Mouse (Mus musculus): ENCODE measurements around the gene Nol10.
A peak's percentile ranks its signal among the peaks of the same experiment; 100 is the strongest.

The Nol10 gene

DNA sequence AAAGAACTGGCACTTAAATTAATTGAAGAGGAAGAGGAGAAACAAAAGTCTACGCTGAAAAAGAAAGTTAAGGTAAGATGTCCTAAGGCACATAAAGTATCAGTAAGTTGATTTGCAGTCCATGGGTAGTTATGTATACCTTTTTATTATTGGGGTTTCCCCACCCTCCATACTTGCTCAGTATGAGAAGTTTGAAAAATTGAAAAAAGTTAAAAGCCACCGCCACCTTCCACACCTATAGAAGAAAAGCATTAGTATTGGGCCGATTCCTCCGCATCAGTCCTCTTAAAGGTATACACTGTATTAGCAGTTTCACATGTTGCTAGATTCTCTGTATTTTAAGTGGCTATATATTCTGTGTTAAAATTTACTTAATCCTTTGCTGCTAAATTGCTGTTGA is 58.6 kb downstream of the Nol10 start:
- no peak for DNase-seq (ENCODE audit: low read depth, low spot score)

DNA sequence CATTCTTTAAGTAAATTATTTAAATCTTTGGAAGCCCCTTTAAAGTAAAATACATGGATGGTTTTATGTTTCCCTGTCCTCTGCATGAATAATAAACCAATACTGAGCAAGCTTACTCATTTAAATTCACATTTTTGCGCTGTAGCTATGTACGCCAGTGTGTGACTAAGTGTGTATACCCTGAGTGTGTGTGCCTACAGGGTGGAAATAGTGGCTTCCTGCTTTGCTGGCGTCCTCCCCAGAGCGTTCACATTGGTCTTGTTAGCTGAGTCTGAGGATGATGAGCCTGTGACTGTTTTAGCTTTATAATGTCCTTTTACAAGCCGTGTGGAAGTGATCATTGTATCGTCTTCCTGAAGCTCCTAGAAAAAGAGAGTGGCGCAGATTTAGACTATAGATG is 60.1 kb downstream of the Nol10 start:
- DNase-seq (ENCODE audit: low read depth, low spot score) = peak; percentile 26

GRCm38 (mm10) chr12:17411242-17411641 is 63.0 kb downstream of the Nol10 start:
- no peak for DNase-seq (ENCODE audit: low read depth, low spot score)

DNA sequence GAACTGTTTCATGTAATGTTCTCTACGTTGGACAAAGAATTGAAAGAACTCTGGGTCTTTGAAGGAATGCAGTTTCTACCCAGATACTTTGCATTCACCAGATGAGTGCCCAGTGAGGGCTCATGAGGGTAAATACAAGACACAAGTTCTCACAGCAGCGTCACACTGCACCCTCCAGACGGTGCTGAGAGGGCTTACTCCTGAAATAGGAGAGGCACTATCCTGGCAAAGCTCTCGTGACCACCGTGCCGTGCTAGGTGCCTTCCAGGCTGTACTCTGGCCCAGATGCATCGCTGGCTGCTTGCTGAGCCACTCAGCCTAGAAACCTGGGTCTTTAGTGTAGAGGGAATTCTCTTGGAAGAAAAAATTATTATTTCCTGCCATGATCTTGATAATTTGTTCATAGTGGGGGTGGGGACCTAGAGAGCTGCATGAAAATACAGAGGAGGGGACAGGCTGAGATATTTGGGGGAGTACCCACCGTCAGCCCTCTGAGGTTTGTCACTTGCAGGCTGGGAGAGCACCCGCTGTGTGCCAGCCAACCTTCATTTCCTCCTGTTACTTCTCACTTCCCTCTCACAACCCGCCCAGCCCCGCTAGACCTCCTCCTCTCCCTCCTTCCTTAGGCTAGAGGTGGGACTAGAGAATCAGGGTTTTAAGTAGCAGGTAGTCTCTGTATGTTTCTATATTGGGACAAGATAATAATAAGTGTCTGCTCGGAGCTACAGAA is 63.7 kb downstream of the Nol10 start:
- DNase-seq (ENCODE audit: low read depth, low spot score) = peak; percentile 35

DNA sequence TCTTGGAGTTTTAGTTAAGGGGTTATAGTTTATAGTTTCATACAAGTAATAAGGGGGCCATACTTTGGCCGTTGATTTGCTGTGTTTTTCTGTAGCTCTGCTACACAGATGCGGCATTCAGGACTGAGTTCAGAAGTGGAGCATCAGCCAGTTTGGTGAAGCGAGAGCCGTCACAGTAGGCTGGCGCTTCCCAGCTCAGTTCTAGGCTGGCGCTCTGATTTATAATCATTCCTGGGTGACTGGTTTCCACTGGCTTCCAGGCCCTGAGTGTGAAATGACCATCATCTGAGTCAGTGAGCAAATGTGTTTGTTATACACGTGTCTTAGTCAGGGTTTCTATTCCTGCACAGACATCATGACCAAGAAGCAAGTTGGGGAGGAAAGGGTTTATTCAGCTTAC is 66.5 kb downstream of the Nol10 start:
- DNase-seq (ENCODE audit: low read depth, low spot score) = no peak

DNA sequence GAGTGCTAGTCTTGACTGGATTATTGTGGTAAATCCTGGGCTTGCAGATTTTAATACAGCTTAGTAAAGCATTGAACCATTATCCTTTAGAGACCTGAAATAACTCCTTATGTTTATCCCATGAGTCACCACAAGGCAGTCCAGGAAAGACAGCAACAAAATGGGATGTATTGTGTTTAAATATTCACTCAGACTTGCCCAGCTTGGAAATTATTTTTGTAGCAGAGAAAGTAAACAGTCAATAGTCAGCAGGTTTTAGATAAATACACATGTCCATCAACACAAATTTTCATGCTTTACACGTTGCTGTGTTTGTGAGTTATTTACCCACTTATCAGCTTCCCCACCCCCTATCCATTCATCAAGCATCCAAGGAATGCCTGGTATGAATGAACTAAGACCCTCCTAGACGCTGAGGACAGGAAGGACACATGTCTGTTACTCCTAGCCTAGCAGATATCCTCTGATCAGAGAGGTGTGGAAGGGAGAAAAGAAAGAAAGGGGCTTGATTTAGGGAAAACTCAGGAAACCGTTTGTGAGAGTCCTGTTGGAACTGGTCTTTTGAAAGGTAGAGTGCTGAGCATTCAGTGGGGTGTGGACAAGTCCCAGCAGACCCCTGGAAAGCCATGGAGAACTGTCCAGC is 72.0 kb downstream of the Nol10 start:
- DNase-seq (ENCODE audit: low read depth, low spot score) = no peak

GRCm38 (mm10) chr12:17425254-17426169 is 77.3 kb downstream of the Nol10 start:
- DNase-seq (ENCODE audit: low read depth, low spot score) = no peak

DNA sequence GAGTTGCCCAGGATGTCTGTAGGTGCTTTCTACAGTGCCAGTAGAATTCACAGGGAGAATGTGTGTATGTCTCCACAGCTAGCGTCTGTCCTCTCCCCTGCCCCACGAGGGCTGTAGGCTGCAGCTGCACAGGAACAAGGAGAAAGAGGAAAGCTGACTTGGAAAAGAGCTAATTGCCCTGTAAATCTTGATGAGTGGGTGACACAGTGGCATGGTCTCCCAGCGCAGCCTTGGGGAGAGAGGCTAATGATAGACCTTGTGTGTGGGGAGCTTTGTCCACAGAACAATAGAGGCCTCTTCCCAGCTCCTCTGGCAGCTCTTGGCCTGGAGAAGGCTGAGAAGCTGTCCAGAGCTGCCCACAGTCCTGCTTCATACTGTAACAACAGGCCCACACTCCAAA is 78.5 kb downstream of the Nol10 start:
- DNase-seq (ENCODE audit: low read depth, low spot score) = no peak

DNA sequence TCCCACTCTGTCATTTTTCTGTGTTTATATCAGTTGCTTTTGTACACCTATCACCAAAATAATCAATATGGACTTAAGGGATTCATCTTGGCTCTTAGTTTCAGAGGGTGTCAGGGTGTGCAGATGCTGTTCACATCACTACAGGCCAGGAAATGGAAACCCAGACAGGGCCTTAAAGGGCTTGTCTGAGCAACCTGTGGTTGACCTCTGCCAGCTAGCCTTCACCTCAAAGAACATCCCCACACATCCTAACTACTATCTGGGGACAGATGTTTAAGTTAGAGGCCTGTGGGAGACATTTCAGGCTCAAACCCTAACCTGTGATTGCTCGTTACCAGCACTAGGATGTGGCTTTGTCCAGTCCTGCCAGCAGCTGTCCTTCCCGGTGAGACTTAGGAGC is 82.3 kb downstream of the Nol10 start:
- no peak for DNase-seq (ENCODE audit: low read depth, low spot score)

DNA sequence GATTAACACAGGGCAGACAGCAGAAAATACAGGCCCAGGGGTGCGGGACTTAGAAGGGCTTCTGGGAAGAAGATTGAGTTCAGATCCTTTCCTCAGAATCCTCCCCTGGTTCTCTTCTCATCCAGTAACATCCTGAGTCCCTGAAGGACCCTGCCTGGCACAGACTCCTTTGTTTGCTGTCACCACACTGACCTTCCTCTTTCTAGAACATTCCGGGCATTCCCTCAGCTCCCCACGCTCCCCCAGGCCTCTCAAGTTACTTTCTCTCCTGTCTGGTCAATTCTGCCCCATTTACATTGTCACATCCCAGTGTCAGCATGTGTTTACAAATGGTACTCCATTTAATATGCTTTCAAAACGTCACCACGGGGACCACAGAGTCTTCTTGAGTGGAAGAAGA is 82.9 kb downstream of the Nol10 start:
- DNase-seq (ENCODE audit: low read depth, low spot score) = no peak

DNA sequence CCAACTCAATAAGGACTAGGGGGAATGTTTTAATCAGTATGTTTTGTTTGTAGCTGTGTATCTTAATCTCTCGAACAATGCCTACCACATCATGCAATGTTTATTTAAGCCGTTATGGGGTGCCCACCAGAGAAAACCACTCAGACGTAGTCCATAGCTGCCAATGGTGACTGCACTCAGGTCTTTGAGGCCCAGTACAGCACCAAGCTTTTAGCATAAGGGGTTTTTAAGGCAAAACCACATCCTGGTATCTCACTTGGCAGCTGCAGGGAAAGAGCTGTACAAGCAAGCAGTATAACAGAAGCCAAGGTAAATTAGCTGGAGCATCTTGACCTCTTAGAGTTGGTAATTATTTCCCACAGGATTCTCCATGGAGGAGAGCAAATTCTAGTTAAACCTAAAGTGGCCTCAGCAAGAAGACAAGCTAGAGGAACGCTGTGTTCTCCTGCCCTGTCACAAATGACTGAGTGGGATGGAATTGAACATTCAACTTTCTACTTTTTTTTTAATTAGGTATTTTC is 83.6 kb downstream of the Nol10 start:
- peak; percentile 55 for DNase-seq (ENCODE audit: low read depth, low spot score)

DNA sequence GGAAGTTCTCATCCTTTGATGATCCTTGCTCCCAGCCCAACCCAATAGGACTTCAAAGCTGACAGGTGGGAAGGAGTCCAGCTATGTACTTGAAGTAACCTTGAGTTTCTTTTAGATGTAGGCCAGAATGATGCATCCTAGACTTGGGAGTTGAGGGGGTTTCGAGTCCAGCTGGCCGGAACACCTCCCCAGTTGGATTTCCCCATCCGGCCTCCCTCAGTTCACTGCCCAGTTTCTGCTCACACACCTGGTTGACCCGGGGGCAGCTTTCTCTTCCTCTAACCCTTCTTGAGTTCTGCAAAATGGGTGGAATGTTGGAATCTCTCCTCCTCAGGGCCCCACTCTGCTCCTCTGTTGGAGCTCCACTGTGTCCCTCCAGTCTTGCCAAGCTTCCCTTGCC is 85.5 kb downstream of the Nol10 start:
- no peak for DNase-seq (ENCODE audit: low read depth, low spot score)

DNA sequence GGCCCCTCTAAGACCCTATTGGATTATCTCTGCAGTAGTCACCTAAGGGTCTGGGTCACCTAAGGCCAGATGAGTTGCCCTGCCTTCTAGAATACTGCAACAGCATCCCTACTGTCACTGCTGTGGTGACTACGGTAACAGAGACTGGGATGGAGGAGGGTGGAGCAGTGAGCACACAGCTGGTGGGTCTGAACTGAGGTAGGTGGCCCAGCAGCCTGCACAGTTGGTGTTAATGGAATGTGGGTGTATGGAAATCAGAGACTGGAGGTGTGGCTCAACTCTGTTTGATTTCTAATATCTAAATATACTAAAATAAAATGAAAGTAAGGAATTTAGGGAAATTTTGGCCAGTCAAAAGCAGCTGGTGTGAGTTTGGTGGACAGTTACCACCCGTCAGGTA is 88.2 kb downstream of the Nol10 start:
- DNase-seq (ENCODE audit: low read depth, low spot score) = no peak

- peak; percentile 42 for DNase-seq (ENCODE audit: low read depth, low spot score)
Observed at GRCm38 (mm10) chr12:17440251-17440651, 92.0 kb downstream of the Nol10 start.

DNA sequence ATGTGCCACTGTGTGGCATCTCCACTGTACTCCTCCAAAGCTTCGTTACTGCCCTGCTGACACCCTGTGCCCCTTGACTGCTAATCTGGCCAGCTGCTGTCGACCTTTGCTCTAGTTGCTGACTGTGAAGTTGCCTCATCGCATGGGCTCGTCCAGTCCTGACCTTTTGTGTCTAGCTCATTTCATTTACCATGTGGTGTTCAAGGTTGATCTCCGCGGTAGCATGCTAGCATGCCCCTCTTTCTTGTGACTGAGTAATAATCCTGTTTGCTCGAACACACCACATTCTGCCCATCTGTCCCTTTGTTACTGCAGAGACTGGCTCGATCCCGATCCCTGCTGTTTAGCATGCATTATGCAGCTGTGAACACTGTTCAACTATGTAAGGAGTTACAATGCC is 93.2 kb downstream of the Nol10 start:
- no peak for DNase-seq (ENCODE audit: low read depth, low spot score)

DNA sequence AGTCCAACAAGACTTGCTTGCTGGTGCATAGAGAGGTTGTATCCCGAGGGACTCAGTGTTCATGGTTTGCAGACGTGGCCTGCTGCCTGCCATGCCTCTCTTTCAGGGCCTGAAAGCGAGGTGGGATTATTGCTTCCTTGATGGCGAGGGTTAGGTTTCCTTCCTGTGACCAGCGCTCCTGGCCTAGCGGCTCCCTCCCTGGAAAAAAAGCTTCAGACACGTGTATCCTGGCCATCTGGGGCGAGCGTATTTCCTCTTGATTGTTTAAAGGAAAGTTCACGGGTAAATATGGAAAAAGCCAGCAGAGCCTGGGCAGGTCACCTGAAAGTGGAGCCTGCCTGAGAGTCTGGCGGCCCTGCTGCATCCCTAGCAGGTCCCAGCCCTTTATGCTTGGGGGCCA is 96.1 kb downstream of the Nol10 start:
- no peak for DNase-seq (ENCODE audit: low read depth, low spot score)

DNA sequence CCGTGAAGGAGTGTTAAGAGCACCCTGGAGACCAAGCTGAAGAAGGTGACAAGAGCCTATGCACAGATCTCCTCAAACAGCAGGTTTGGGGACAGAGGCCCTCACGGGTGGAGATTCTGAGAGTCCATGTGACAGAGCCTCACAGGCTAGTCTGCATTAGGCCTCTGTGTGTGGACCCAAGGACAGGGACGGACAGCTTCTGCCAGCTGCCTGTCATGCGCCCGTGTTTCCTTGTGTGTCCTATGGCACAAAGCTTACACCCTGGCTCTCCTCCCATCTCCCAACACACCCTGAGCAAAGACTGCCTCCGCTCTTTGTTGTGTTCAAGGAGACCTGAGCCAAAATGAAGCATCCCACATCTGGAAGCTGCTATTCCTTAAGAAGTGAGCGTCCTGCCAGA is 97.0 kb downstream of the Nol10 start:
- DNase-seq (ENCODE audit: low read depth, low spot score) = no peak

- no peak for DNase-seq (ENCODE audit: low read depth, low spot score)
Observed at GRCm38 (mm10) chr12:17448781-17449180, 100.5 kb downstream of the Nol10 start.

GRCm38 (mm10) chr12:17449661-17450091 is 101.4 kb downstream of the Nol10 start:
- DNase-seq (ENCODE audit: low read depth, low spot score) = no peak

- no peak for DNase-seq (ENCODE audit: low read depth, low spot score)
Observed at GRCm38 (mm10) chr12:17450503-17450902, 102.2 kb downstream of the Nol10 start.

DNA sequence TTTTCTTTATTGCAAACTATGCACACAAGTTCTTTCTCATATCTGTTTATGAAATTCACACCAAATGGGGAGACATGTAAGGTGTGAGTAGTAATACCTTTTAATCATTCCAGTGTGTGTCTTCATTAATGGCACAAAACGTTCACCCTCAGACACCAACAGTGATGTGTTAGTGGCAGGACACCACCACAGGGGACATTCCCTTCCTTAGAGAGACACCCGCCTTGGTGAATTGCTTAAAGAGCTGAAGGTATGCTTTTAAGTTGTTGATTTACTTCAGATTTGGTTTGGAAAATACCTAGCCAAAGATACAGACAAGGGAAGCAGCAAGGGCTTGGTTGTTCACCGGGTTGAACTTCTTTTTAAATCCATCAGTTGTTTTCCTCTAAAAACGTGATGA is 102.7 kb downstream of the Nol10 start:
- DNase-seq (ENCODE audit: low read depth, low spot score) = no peak

DNA sequence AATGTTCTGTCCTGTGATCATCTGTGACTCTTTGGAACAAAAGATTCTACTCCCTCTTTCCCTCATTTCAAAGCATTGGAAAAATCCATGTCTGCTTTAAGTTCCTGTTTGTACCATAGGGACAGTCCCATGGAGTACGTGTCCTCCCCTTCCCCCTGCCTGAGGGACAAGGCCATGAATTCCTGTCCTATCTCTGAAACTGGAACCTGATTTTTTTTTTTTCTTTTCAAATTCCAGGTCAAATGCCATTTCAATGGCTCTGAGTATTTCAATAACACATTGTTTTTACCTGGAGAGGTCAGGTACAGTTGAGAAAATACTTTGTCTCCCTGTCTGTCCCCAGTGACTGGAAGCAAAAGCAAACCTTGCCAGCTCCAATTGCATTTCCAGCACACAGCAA is 104.0 kb downstream of the Nol10 start:
- DNase-seq (ENCODE audit: low read depth, low spot score) = no peak
